20 mouse cellular contexts compared by ENCODE assay signal in genomic region chr12:65494388-65495030, GRCm38 (mm10).
DNase-seq lines count a peak whose midpoint lies in the region; TF ChIP-seq lines count a peak whose summit lies in the region.
"Had no signal": no experiment of that assay in that cellular context is flagged by ENCODE, and none has a peak within 500 bp of the region (broad histone marks: within the 10 kb centered on the region; RNA-seq: fewer than 3 reads in every experiment).

No protein-coding gene starts in this region.

- peak overlapping the region; percentile 3; the same call in 1 of the 2 replicates for H3K9ac ChIP-seq in MEL (ENCODE audit: control insufficient read depth, low read depth, low read length, poor library complexity, severe bottlenecking)

- TF ChIP-seq RAD21 in MEL (IDR thresholded peaks at IDR 0.05; ENCODE audit: low read depth, low read length): no peak; the same call in 1 of the 2 replicates

- peak overlapping the region; percentile 96 for H3K27ac ChIP-seq in MEL (ENCODE audit: control insufficient read depth, low read depth, low read length)

- no peaks in the 10 kb centered on the region for H3K79me2 ChIP-seq in MEL (ENCODE audit: control insufficient read depth, insufficient read depth, low read length, poor library complexity)

- H3K4me1 ChIP-seq in MEL (ENCODE audit: control insufficient read depth in 1 of 2, insufficient read depth in 2 of 2, low read length in 2 of 2): peaks cover 6 to 22% of the 10 kb centered on the region in 2 experiments

- no peaks in the 10 kb centered on the region for H3K9me3 ChIP-seq in MEL (replicated peaks; ENCODE audit: insufficient read depth, low read length)
- H3K9me3 ChIP-seq: G1E had no signal

- DNase-seq in MEL (ENCODE audit: low read depth, low spot score) (peak; percentile 86), MEL-GATA-1-ER (ENCODE audit: extremely low read depth, low read depth) (peak; percentile 56)
- DNase-seq in c-Kit-positive CD71-positive TER-119-positive erythroid progenitor cells, embryonic 14.5 days (ENCODE audit: low spot score): no peak
- DNase-seq in right cerebral cortex, postnatal 36 days (ENCODE audit: low spot score in 2 of 2): no peak
- DNase-seq: adrenal gland, adult 2 months; adrenal gland, adult 8-10 months; adrenal gland, postnatal 10 days; adrenal gland, postnatal 14 days; adrenal gland, postnatal 25 days; adrenal gland, postnatal 36 days; B cell, adult 2 months; cerebellum, adult 11 months; cerebellum, adult 11-12 months; cerebellum, adult 18-20 months; cerebellum, adult 2 months; cerebellum, adult 8-10 months; cerebellum, adult 9-10 months had no signal

- no peak overlapping the region for H3K4me3 ChIP-seq in MEL (ENCODE audit: control insufficient read depth in 1 of 2, insufficient read depth in 1 of 2, low read depth in 2 of 2, low read length in 2 of 2)

- TF ChIP-seq EP300 in MEL (IDR thresholded peaks at IDR 0.05; ENCODE audit: low read depth in 1 of 2, low read length in 2 of 2): peak; percentile 90 to 99

- TF ChIP-seq POLR2A in MEL (IDR thresholded peaks at IDR 0.05; ENCODE audit: control insufficient read depth in 1 of 2, insufficient read depth in 1 of 2, low read depth in 1 of 2, low read length in 2 of 2, poor library complexity in 1 of 2): peak in 1 of 2 experiments; percentile 72; a peak in 2 of 4 replicates

- TF ChIP-seq CTCF in MEL (IDR thresholded peaks at IDR 0.05 in 2 of 3, conservative IDR thresholded peaks at IDR 0.05 in 1 of 3; ENCODE audit: control insufficient read depth in 1 of 3, insufficient read depth in 1 of 3, low read depth in 2 of 3, low read length in 3 of 3, poor library complexity in 1 of 3, severe bottlenecking in 1 of 3): no peak

- no peaks in the 10 kb centered on the region for H3K27me3 ChIP-seq in MEL (ENCODE audit: control insufficient read depth in 1 of 2, insufficient read depth in 2 of 2, low read length in 2 of 2)
- H3K27me3 ChIP-seq: CH12.LX, Patski had no signal

- peaks cover 0 to 53% of the 10 kb centered on the region in 2 experiments; a peak in 2 of 4 replicates for H3K36me3 ChIP-seq in MEL (ENCODE audit: control insufficient read depth in 1 of 2, insufficient read depth in 2 of 2, low read length in 2 of 2)
- H3K36me3 ChIP-seq: G1E had no signal

TF ChIP-seq in MEL, 35 proteins besides CTCF, POLR2A, EP300 and RAD21:
- peak; percentile 71; the same call in 1 of the 2 replicates for TF ChIP-seq ETS1 (IDR thresholded peaks at IDR 0.05; ENCODE audit: low read depth, low read length)
- TF ChIP-seq ZMIZ1 (IDR thresholded peaks at IDR 0.05; ENCODE audit: low read depth, low read length): peak; percentile 87; the same call in 1 of the 2 replicates
- TF ChIP-seq GABPA (IDR thresholded peaks at IDR 0.05; ENCODE audit: low read depth, low read length): no peak
- peak; percentile 70 for TF ChIP-seq TAL1 (IDR thresholded peaks at IDR 0.05; ENCODE audit: low read length)
- peak; percentile 44; the same call in 1 of the 2 replicates for TF ChIP-seq NELFE (IDR thresholded peaks at IDR 0.05; ENCODE audit: low read depth, low read length)
- 0 out of 2 replicates have a peak, but pooled peaks have one; percentile 47 for TF ChIP-seq MAZ (IDR thresholded peaks at IDR 0.05; ENCODE audit: low read depth, low read length)
- peak; percentile 44; the same call in 1 of the 2 replicates for TF ChIP-seq MYC (IDR thresholded peaks at IDR 0.05; ENCODE audit: low read depth, low read length)
- no peak for TF ChIP-seq MEF2A (IDR thresholded peaks at IDR 0.05; ENCODE audit: extremely low read depth, insufficient replicate concordance, low read depth, low read length, poor library complexity, severe bottlenecking)
- TF ChIP-seq MYB (IDR thresholded peaks at IDR 0.05; ENCODE audit: low read depth, low read length): peak; percentile 80
- peak; percentile 78 for TF ChIP-seq TCF12 (IDR thresholded peaks at IDR 0.05; ENCODE audit: low read depth, low read length)
- peak; percentile 87 for TF ChIP-seq JUND (IDR thresholded peaks at IDR 0.05; ENCODE audit: low read depth, low read length)
- TF ChIP-seq GATA1 (IDR thresholded peaks at IDR 0.05; ENCODE audit: low read depth, low read length): peak; percentile 60
- peak; percentile 95 for TF ChIP-seq TBP (IDR thresholded peaks at IDR 0.05; ENCODE audit: low read depth, low read length)
- no peak; the same call in 1 of the 2 replicates for TF ChIP-seq RCOR1 (IDR thresholded peaks at IDR 0.05; ENCODE audit: low read depth, low read length)
- TF ChIP-seq KAT2A (conservative IDR thresholded peaks at IDR 0.05; ENCODE audit: low read depth, low read length): no peak
- peak; percentile 98 for TF ChIP-seq SIN3A (IDR thresholded peaks at IDR 0.05; ENCODE audit: low read length)
- no peak for TF ChIP-seq ZC3H11A (IDR thresholded peaks at IDR 0.05; ENCODE audit: low read depth, low read length)

Comparison
In these comparisons a context has a peak if more than half of its experiments do, and no peak if none do; other contexts are left out.
1. DNase-seq: peak in MEL (single experiment) and MEL-GATA-1-ER (single experiment); none in c-Kit-positive CD71-positive TER-119-positive erythroid progenitor cells, embryonic 14.5 days (single experiment) and right cerebral cortex, postnatal 36 days (0 of 2).